Mouse (Mus musculus) testis, adult 2 months (tissue): ENCODE data around the gene Hpf1. TPM values are rescaled to one million over a fixed set of nuclear protein-coding genes. Genes with fewer than 3 reads are reported as not detected.

Experiments
- H3K27ac ChIP-seq: fragments of 200-500 bp; 2 replicates; pipeline ENCODE4 v1.5.1; 2012; ENCODE audit warnings: low read depth, low read length; ENCODE audit not compliant: control insufficient read depth, insufficient read depth
- H3K27me3 ChIP-seq: fragments of 200-500 bp; 2 replicates; pipeline ENCODE4 v1.6.1; 2012; ENCODE audit warnings: mild to moderate bottlenecking, low read length, moderate library complexity; ENCODE audit not compliant: control insufficient read depth, insufficient read depth
- H3K36me3 ChIP-seq: fragments of 200-500 bp; 2 replicates; pipeline ENCODE4 v1.6.1; 2012; ENCODE audit warnings: mild to moderate bottlenecking, low read length; ENCODE audit not compliant: control insufficient read depth, insufficient read depth
- H3K4me1 ChIP-seq: fragments of 200-500 bp; 2 replicates; pipeline ENCODE4 v1.6.1; 2012; ENCODE audit warnings: low read length; ENCODE audit not compliant: control insufficient read depth, insufficient read depth
- H3K4me3 ChIP-seq: fragments of 200-500 bp; 2 replicates; pipeline ENCODE4 v1.5.1; 2012; ENCODE audit warnings: low read depth, mild to moderate bottlenecking, low read length, moderate library complexity, mixed read lengths; ENCODE audit not compliant: control insufficient read depth
- CTCF ChIP-seq: fragments of 200-500 bp; IDR thresholded peaks from 2 replicates; pipeline ENCODE4 v1.5.1; 2012; ENCODE audit warnings: low read depth, mild to moderate bottlenecking, inconsistent platforms, low read length, moderate library complexity; ENCODE audit not compliant: control insufficient read depth, insufficient read depth, insufficient replicate concordance
- POLR2A ChIP-seq: fragments of 200-500 bp; IDR thresholded peaks from 2 replicates; pipeline ENCODE4 v1.6.1; 2012; ENCODE audit warnings: low read depth, mild to moderate bottlenecking, inconsistent platforms, low read length, moderate library complexity; ENCODE audit not compliant: control insufficient read depth
- polyA plus RNA-seq: library from polyadenylated mRNA; depleted of rRNA; stranded (reverse); fragments of >200 nt; gene quantifications from 2 replicates; pipeline ENCODE4 v1.2.3, GENCODE M21; 2012; rRNA removed

Hpf1 gene
- 8.3 and 12.0 TPM in 2 replicates for polyA plus RNA-seq

GRCm38 (mm10) chr8:60889843-60890519 is at the start of gene Hpf1:
TSS of gene Hpf1 (plus strand) at chr8:60890418.
- Histone ChIP-seq H3K4me1 (no peaks in the 10 kb centered on the region; the same call in 1 of the 2 replicates), H3K36me3 (no peaks in the 10 kb centered on the region), H3K27ac (peak within 1 kb of the TSS; percentile 75; the same call in 1 of the 2 replicates), H3K27me3 (no peaks in the 10 kb centered on the region), H3K4me3 (peak within 1 kb of the TSS; percentile 99)
- peak; percentile 85 for TF ChIP-seq POLR2A
- TF ChIP-seq CTCF: no peak

GRCm38 (mm10) chr8:60842388-60842787 is 47.8 kb upstream of the Hpf1 start:
- Histone ChIP-seq H3K36me3 (no peaks in the 10 kb centered on the region), H3K4me3 (no peak overlapping the region), H3K4me1 (no peaks in the 10 kb centered on the region), H3K27ac (no peak overlapping the region), H3K27me3 (no peaks in the 10 kb centered on the region)
- TF ChIP-seq POLR2A: no peak
- no peak for TF ChIP-seq CTCF

GRCm38 (mm10) chr8:60857559-60857958 is 32.7 kb upstream of the Hpf1 start:
- Histone ChIP-seq H3K27me3 (no peaks in the 10 kb centered on the region), H3K4me1 (peaks cover 2% of the 10 kb centered on the region), H3K27ac (no peak overlapping the region), H3K4me3 (no peak overlapping the region), H3K36me3 (no peaks in the 10 kb centered on the region)
- TF ChIP-seq POLR2A (no peak), CTCF (no peak)

GRCm38 (mm10) chr8:60858091-60858490 is 32.1 kb upstream of the Hpf1 start:
- Histone ChIP-seq H3K27me3 (no peaks in the 10 kb centered on the region), H3K4me3 (no peak overlapping the region), H3K4me1 (peaks cover 2% of the 10 kb centered on the region), H3K36me3 (no peaks in the 10 kb centered on the region), H3K27ac (no peak overlapping the region)
- TF ChIP-seq CTCF (no peak), POLR2A (no peak)

GRCm38 (mm10) chr8:60858911-60859476 is 31.2 kb upstream of the Hpf1 start:
- H3K27me3 ChIP-seq: no peaks in the 10 kb centered on the region
- H3K27ac ChIP-seq: no peak overlapping the region
- TF ChIP-seq CTCF: no peak
- no peak for TF ChIP-seq POLR2A
- peaks cover 2% of the 10 kb centered on the region for H3K4me1 ChIP-seq
- no peak overlapping the region for H3K4me3 ChIP-seq
- no peaks in the 10 kb centered on the region for H3K36me3 ChIP-seq

GRCm38 (mm10) chr8:60859605-60860004 is 30.6 kb upstream of the Hpf1 start:
- Histone ChIP-seq H3K36me3 (no peaks in the 10 kb centered on the region), H3K27ac (no peak overlapping the region), H3K27me3 (no peaks in the 10 kb centered on the region), H3K4me3 (no peak overlapping the region), H3K4me1 (peaks cover 2% of the 10 kb centered on the region)
- TF ChIP-seq CTCF (no peak), POLR2A (no peak)

- H3K27me3 ChIP-seq: no peaks in the 10 kb centered on the region
- H3K36me3 ChIP-seq: no peaks in the 10 kb centered on the region
- no peak overlapping the region for H3K4me3 ChIP-seq
- peaks cover 2% of the 10 kb centered on the region for H3K4me1 ChIP-seq
- TF ChIP-seq CTCF (no peak), POLR2A (no peak)
- H3K27ac ChIP-seq: no peak overlapping the region
Observed at GRCm38 (mm10) chr8:60860749-60861148, 29.5 kb upstream of the Hpf1 start.
